In genomic region chr11:78856310-78856709, GRCm38 (mm10) we compare ENCODE assay signal across 8 mouse cellular contexts. TPM values are rescaled to one million over a fixed set of nuclear protein-coding genes. Genes with fewer than 3 reads are reported as not detected.
DNase-seq lines count a peak whose midpoint lies in the region.

No protein-coding gene starts in this region.

- peak; percentile 75 for DNase-seq in CD4-positive helper T cell, adult 2 months (ENCODE audit: low read depth, low spot score)
- peak; percentile 80 for DNase-seq in R1 (ENCODE audit: low read depth, low spot score)
- peak; percentile 95 to 96 for DNase-seq in cerebellum, postnatal 10 days
- peak; percentile 90 for DNase-seq in gastrocnemius, postnatal 10 days
- DNase-seq in kidney, postnatal 25 days = peak; percentile 85 to 92
- DNase-seq in lung, adult 18-20 months = peak; percentile 65 to 75
- DNase-seq in retina, postnatal 1 day = peak; percentile 85
- DNase-seq in urinary bladder, adult 18-20 months (ENCODE audit: low spot score in 2 of 2) = peak; percentile 70 to 73

RNA-seq across cellular contexts. Expression of gene Lyrm9, which starts 29.9 kb away (rescaled TPM):
- total RNA-seq in gastrocnemius, postnatal 10 days (2021) = 10 to 100 TPM; 11.6 to 16.7 TPM

Comparison
In these comparisons a context has a peak if more than half of its experiments do, and no peak if none do; other contexts are left out.
1. Peak in every context shown above with its lines: DNase-seq.